Mouse (Mus musculus) brown adipose tissue, adult 24 weeks (tissue): ENCODE measurements around the gene Adgra1. TPM values are rescaled to one million over a fixed set of nuclear protein-coding genes. Genes with fewer than 3 reads are reported as not detected.

Experiments
- H3K27ac ChIP-seq: fragments of 200-500 bp; replicated peaks from 2 replicates; pipeline ENCODE4 v1.5.1; 2012; ENCODE audit warnings: low read depth, mild to moderate bottlenecking, low read length
- H3K4me1 ChIP-seq: fragments of 200-500 bp; 2 replicates; pipeline ENCODE4 v1.6.1; 2012; ENCODE audit warnings: low read length, mixed read lengths; ENCODE audit not compliant: control insufficient read depth, insufficient read depth, insufficient read length
- H3K4me3 ChIP-seq: fragments of 200-500 bp; 2 replicates; pipeline ENCODE4 v1.5.1; 2012; ENCODE audit warnings: low read depth, mild to moderate bottlenecking, low read length, moderate library complexity; ENCODE audit not compliant: insufficient read depth
- polyA plus RNA-seq: library from polyadenylated mRNA; stranded (reverse); fragments of >200 nt; gene quantifications from 2 replicates; pipeline ENCODE4 v1.2.4, GENCODE M21; 2012; ENCODE audit not compliant: missing spikeins, insufficient read depth, insufficient read length

Gene Adgra1
- polyA plus RNA-seq, 1 experiment: not detected

DNA sequence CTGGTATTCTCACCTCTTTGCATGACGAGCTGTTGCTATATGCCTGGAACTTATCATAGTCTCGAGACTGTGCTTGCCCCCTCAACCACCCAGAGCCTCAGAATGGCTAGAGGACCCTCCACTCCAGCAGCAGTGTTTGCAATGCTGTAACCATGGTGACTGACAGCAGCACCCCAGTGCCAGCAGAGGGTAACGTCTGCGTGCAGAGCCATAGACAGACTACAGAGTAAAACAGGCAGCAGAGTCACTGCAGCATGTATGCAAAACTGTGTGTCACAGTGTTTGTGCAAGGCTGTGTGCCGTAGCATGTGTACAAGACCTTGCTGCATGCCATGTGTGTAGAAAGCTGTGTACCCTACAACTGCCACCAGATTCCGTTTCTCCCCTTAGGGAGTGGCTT is 75.5 kb downstream of the Adgra1 start:
- Histone ChIP-seq H3K27ac (no peak overlapping the region), H3K4me3 (no peak overlapping the region), H3K4me1 (no peaks in the 10 kb centered on the region)

DNA sequence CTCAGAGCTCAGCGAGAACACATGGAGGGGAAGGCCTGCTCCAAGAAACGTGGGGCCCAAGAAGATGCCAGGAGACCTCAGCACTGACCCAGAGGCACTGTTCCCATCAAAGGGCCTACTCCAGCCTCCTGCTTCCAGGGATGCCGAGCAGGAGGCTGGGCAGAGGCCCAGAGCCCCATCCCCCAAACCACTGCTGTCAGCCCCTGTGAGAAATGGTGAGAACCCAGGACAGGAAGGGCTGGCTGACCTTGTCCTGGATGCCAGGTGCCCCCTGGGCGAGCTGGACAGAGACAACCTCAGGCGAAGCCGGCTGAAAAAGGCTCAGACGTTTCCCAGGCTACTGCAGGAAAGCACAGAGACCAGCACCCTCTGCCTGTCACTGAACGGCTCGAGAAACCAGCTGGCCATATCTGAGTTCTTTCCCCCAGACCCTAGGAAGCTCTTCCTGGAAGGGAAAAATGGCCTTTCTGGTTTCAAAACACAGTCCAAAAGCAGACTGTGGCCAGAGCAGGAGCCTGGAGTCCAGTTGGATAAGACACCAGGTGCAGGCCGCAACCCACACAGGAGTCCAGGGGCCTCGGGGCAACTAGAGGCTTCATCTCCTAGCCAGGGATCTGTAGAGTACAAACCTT is 76.3 kb downstream of the Adgra1 start:
- H3K4me1 ChIP-seq: no peaks in the 10 kb centered on the region

DNA sequence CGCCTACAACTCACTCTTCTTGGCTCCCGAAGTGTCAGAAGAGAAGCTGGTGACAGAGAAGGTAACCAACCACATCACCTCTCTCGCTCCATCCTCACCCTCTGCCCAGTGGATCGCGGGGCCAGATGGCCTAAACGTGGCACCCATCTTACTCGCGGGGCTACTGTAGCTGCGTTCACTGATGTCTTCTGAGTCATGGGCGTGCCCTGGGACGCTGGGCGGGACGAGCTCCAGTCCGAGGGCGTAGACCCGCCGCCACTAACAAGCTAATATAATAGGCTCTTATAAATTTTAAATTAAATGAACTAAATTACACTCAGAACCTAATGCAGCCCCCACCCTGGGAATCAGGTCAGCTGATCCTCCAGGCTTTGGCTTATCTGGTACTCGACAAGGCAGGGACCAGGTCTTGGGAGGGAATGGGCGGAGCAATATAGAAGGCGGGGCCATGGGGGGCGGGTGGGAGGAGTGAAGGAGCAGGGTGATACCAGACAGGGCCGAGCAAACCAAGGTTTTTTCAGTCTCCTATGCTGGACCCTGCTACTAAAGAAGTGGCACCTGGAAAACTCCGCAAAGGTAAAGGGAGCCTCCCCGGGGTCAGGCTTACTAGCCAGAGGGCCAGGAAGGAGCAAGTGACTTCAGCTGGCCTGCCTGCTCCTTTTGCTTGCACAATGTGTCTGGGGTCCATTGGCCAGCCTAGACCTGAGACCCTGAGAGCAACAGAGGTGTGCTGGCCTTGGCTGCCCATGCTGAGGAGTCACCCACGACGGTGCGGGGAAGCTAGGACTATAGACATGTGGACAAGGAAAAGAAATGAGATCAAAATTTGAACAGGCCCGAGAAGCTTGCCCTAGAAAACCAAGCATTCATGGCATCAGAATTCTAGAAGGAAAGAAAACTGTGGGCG is 80.4 kb downstream of the Adgra1 start:
- no peak overlapping the region for H3K27ac ChIP-seq
- no peak overlapping the region for H3K4me3 ChIP-seq
- no peaks in the 10 kb centered on the region for H3K4me1 ChIP-seq

More for the DNA sequence above, 76.3 kb downstream of the Adgra1 start:
- Histone ChIP-seq H3K4me3 (no peak overlapping the region), H3K27ac (no peak overlapping the region)

DNA sequence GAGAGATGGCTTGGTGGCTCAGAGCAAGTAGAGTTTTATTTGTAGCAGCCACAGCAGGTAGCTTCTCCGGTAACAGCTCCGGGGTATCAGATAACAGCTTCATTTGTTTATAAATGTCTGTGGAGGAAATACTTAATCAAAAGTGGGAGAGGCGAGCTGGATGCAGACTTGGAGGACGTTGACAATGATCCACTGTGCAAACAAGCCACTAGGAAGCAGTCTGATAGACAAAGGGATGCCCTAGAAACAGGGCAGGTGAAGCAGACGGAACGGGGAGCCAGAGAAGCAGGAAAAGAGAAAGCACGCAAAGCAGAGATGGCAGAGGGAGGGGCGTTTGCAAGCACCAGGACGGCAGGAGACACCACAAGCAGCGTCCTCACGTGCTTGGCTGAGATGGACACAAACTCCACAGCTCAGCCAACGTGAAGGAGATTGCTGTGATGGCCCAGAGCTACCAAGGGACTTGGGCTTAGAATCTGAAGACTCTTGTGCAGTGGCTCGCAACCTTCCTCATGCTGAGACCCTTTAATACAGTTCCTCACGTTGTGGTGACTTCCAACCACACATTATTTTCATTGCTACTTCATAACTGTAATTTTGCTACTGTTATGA is 81.8 kb downstream of the Adgra1 start:
- Histone ChIP-seq H3K4me1 (no peaks in the 10 kb centered on the region), H3K4me3 (no peak overlapping the region), H3K27ac (no peak overlapping the region)

DNA sequence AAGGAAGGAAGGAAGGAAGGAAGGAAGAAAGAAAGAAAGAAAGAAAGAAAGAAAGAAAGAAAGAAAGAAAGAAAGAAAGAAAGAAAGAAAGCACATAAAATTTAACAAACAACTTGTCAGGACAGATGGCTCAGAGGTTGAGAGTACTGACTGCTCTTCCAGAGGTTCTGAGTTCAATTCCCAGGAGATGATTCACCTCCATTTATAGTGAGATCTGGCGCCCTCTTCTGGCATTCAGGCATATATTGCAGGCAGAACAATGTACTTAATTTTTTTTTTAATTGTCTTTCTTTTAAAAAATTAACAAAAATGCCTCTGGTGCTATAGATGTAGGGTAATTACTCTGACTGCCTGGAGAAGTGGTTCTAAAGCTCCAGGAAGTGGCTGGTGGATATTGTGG is 82.4 kb downstream of the Adgra1 start:
- H3K27ac ChIP-seq: no peak overlapping the region
- no peak overlapping the region for H3K4me3 ChIP-seq
- no peaks in the 10 kb centered on the region for H3K4me1 ChIP-seq

DNA sequence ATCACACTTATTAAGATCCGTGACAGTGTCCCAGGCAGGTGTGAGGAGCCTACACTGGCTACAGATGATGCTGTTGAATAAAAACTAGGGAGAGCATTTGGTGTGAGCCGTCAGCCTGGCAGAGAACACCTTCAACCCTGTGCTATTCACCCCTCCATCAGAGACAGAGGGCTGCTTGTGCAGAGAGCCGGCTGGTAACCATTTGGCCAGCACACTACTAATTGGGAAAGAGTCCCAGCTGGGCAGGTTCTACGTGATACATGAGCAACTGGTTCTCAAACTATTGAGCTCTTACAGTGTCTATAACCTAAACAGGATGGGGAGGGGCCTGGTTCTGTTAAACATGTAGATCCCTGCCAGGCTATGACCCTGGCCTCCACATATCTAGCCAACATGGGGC is 84.3 kb downstream of the Adgra1 start:
- Histone ChIP-seq H3K4me3 (no peak overlapping the region), H3K4me1 (no peaks in the 10 kb centered on the region), H3K27ac (no peak overlapping the region)

Other genes with a start within 250 kb of the Adgra1 start
- gene Cfap46, start 150.4 kb upstream of the Adgra1 start, polyA plus RNA-seq: 0.40 TPM in 1 of 2 replicates, not detected in the other
- gene Kndc1, start 60.5 kb downstream of the Adgra1 start, polyA plus RNA-seq: 0.32 TPM in 1 of 2 replicates, not detected in the other
- gene Utf1, start 109.6 kb downstream of the Adgra1 start, polyA plus RNA-seq: not detected in 2 replicates
- not detected in 2 replicates for gene 6430531B16Rik, start 144.6 kb downstream of the Adgra1 start, polyA plus RNA-seq
- 3.0 TPM in 1 of 2 replicates, not detected in the other for gene Adam8, start 158.4 kb downstream of the Adgra1 start, polyA plus RNA-seq
- gene Zfp511, start 202.2 kb downstream of the Adgra1 start, polyA plus RNA-seq: 12.9 and 13.9 TPM in 2 replicates
- gene Tubgcp2, start 202.5 kb downstream of the Adgra1 start, polyA plus RNA-seq: 8.6 and 9.1 TPM in 2 replicates
- gene Msx3, start 214.9 kb downstream of the Adgra1 start, polyA plus RNA-seq: not detected in 2 replicates
- gene Caly, start 248.4 kb downstream of the Adgra1 start, polyA plus RNA-seq: not detected in 2 replicates